Mouse (Mus musculus) midbrain, embryonic 12.5 days (tissue): ENCODE data around the gene Nmi. TPM values are rescaled to one million over a fixed set of nuclear protein-coding genes. Genes with fewer than 3 reads are reported as not detected.

Experiments
- ATAC-seq: fragments of 200-750 bp; cut with Nextera tagmentation; 2 replicates; pipeline ENCODE4 v1.8.0; 2017; ENCODE audit warnings: low read depth, moderate TSS enrichment, moderate library complexity; ENCODE audit not compliant: low FRiP score
- H3K27ac ChIP-seq: fragments of 300-500 bp; sonication (generic); replicated peaks from 2 replicates; pipeline ENCODE4 v1.5.1; 2016; ENCODE audit warnings: mild to moderate bottlenecking
- H3K27me3 ChIP-seq: fragments of 300-500 bp; sonication (generic); 2 replicates; pipeline ENCODE4 v1.6.1; 2016; ENCODE audit warnings: mild to moderate bottlenecking
- H3K36me3 ChIP-seq: fragments of 300-500 bp; sonication (generic); 2 replicates; pipeline ENCODE4 v1.6.1; 2016
- H3K4me1 ChIP-seq: fragments of 300-500 bp; sonication (generic); 2 replicates; pipeline ENCODE4 v1.6.1; 2016
- H3K4me2 ChIP-seq: fragments of 300-500 bp; sonication (generic); replicated peaks from 2 replicates; pipeline ENCODE4 v1.6.1; 2016; ENCODE audit warnings: mild to moderate bottlenecking, moderate library complexity
- H3K4me3 ChIP-seq: fragments of 300-500 bp; sonication (generic); 2 replicates; pipeline ENCODE4 v1.5.1; 2016; ENCODE audit warnings: mild to moderate bottlenecking
- H3K9ac ChIP-seq: fragments of 300-500 bp; sonication (generic); replicated peaks from 2 replicates; pipeline ENCODE4 v1.6.1; 2016; ENCODE audit warnings: mild to moderate bottlenecking, moderate library complexity
- H3K9me3 ChIP-seq: fragments of 300-500 bp; sonication (generic); 2 replicates; pipeline ENCODE4 v1.6.1; 2016; ENCODE audit warnings: mild to moderate bottlenecking
- WGBS: fragments of 180-500 bp; shearing (Covaris S2); methylation state at CpG from one replicate; pipeline ENCODE4 v1.1.7; 2016; 5-methylcytosine and 5-hydroxymethylcytosine counted together
- polyA plus RNA-seq: library from polyadenylated mRNA; unstranded; fragments of >200 nt; fragmentation: Nextera tagmentation; extraction: Ambion mirVana; gene quantifications from 2 replicates; pipeline ENCODE4 v1.2.1, GENCODE M21; 2016

Gene Nmi
- polyA plus RNA-seq, 1 experiment from 2014 or later: 5.1 TPM

DNA sequence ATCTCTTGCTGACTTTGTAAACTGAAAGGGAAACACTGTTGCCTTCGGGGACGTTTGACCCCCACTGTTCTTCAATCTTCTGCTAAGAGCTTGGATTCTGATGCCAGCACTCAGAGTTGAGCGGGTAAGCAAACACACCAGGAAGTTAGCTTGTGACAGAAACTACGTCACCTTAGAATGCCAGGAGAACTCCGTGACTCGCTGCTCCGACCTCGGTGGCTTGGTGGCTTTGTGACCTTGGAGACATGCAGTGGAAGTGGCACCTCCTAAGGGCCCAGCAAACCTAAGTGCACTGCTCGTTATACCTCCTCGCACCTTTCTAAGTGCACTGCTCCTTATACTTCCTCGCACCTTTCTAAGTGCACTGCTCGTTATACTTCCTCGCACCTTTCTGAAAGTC lies 9.0 kb upstream of the Nmi start:
- 73% methylated on average over 13 of the region's 13 CpGs for WGBS
- no peak overlapping the region for H3K4me2 ChIP-seq
- H3K9ac ChIP-seq: no peak overlapping the region
- H3K9me3 ChIP-seq: no peaks in the 10 kb centered on the region
- H3K27ac ChIP-seq: no peak overlapping the region
- no peaks in the 10 kb centered on the region for H3K36me3 ChIP-seq
- no peaks in the 10 kb centered on the region for H3K27me3 ChIP-seq
- no peaks in the 10 kb centered on the region for H3K4me1 ChIP-seq
- H3K4me3 ChIP-seq: no peak overlapping the region
- ATAC-seq: no peak

DNA sequence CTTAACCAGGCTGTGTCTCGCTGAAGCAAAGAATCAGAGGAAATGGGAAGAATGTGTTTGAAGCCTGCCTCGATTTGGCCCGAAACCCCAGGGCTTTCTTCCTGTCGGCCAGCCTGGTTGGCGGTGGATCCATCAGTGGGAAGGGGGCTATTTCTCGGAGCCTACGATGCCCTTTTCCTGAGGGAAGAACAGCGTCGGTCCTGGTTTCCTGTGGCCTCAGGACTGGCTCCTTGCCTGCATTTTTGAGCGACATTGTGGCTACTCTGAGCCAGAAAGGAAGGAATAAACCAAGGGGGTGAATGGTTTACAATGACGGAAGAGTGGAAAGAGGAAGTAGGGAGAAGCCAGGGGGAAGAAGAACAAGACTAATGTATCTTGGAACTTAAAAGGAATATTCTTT lies 8.3 kb upstream of the Nmi start:
- H3K4me1 ChIP-seq: no peaks in the 10 kb centered on the region
- 76% methylated on average over 11 of the region's 11 CpGs for WGBS
- no peaks in the 10 kb centered on the region for H3K27me3 ChIP-seq
- H3K4me2 ChIP-seq: no peak overlapping the region
- H3K9ac ChIP-seq: no peak overlapping the region
- H3K4me3 ChIP-seq: no peak overlapping the region
- no peak for ATAC-seq
- H3K36me3 ChIP-seq: no peaks in the 10 kb centered on the region
- H3K9me3 ChIP-seq: no peaks in the 10 kb centered on the region
- H3K27ac ChIP-seq: no peak overlapping the region

DNA sequence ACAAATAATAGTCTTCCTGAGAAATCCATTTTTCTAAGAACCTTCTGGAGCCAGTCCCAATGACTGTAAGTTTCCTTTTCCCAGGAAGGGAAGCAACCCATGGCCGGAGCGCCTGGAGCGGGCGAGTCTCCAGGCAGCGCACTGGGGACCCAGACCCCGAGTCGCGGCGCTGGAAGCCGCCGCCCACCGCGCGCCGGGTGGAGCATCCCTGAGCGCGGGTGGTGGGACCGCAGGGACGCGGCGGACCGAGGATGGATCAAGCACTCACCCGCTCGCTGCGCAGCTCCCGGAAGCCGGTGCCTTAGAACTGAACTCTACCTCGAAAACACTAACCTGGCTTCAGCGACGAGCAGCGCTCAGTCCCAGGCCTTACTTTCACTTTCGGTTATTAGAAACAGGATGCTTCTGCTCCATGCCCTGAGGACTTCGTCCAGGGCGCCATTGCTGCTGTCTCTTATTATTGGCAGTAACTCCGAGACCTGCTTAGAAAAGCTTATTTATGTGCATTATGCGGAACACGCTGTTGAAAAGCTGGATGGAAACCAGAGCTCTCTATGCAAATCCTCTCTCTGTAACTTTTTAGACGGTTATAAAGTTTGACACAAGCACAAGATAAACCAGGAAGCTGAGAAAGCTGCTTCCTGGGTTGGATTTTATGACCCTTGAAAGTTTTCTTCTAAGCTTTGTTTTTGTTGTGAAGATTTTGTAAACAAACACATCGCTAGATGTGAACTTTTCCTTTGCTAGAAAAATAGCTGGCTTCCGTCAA lies 469 bp downstream of the Nmi start:
- peak; percentile 79 for ATAC-seq
- H3K36me3 ChIP-seq: no peaks in the 10 kb centered on the region
- no peak overlapping the region for H3K27ac ChIP-seq
- H3K4me1 ChIP-seq: no peaks in the 10 kb centered on the region
- WGBS: 3% methylated on average over 40 of the region's 40 CpGs
- H3K27me3 ChIP-seq: 0 out of 2 replicates have a peak, but pooled peaks cover 3% of the 10 kb centered on the region
- peak overlapping the region; percentile 78 for H3K4me2 ChIP-seq
- H3K9ac ChIP-seq: peak overlapping the region; percentile 62
- H3K9me3 ChIP-seq: no peaks in the 10 kb centered on the region
- peak overlapping the region; percentile 58 for H3K4me3 ChIP-seq

DNA sequence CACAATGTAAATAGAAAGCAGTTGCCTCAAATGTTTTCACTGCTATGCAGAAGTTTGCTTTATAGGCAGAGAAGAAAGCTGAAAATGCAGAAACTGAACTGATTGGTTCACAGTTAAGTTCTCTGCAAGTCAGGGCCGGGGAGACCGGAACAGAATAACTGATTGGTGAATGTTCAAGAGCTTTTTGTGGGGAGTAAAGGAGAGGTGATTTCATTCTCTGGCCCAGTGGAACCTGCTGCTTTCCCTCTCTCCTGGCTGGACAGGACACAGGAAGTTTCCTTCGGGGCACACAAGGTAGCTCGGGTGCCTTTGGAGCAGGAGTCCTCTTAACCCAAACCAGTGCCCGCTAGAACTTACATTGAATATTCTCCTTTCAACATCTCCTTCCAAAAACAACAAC lies 1.2 kb downstream of the Nmi start:
- WGBS: 70% methylated on average over 5 of the region's 5 CpGs
- no peaks in the 10 kb centered on the region for H3K9me3 ChIP-seq
- no peaks in the 10 kb centered on the region for H3K36me3 ChIP-seq
- H3K4me3 ChIP-seq: 0 out of 2 replicates have a peak overlapping the region, but pooled peaks have one; percentile 58
- peak overlapping the region; percentile 78 for H3K4me2 ChIP-seq
- H3K4me1 ChIP-seq: no peaks in the 10 kb centered on the region
- H3K27me3 ChIP-seq: 0 out of 2 replicates have a peak, but pooled peaks cover 3% of the 10 kb centered on the region
- ATAC-seq: peak; percentile 7; the same call in 1 of the 2 replicates
- no peak overlapping the region for H3K27ac ChIP-seq
- H3K9ac ChIP-seq: peak overlapping the region; percentile 62

DNA sequence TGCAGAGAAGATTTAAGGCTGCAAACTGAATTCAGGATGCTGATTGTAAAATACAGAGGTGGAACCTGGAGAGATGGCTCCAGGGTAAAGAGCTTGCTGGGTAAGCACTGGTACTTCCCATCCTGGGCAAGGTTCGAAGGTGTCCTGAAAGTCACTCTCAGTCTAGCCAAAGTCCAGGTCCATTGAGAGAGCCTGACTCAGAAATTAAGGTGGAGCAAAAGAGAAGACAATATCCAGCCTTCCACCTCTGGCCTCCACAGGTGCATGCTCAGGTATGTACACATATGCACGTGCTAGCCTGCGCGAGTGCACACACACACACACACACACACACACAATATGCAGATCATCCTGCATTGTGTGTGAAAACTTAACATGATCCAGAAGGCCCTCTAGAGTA lies 2.4 kb downstream of the Nmi start:
- Histone ChIP-seq H3K9ac (no peak overlapping the region), H3K4me1 (no peaks in the 10 kb centered on the region), H3K27me3 (0 out of 2 replicates have a peak, but pooled peaks cover 3% of the 10 kb centered on the region), H3K4me2 (no peak overlapping the region), H3K9me3 (no peaks in the 10 kb centered on the region), H3K4me3 (no peak overlapping the region), H3K27ac (no peak overlapping the region), H3K36me3 (no peaks in the 10 kb centered on the region)
- over 99% methylated on average over 4 of the region's 4 CpGs for WGBS
- ATAC-seq: no peak

DNA sequence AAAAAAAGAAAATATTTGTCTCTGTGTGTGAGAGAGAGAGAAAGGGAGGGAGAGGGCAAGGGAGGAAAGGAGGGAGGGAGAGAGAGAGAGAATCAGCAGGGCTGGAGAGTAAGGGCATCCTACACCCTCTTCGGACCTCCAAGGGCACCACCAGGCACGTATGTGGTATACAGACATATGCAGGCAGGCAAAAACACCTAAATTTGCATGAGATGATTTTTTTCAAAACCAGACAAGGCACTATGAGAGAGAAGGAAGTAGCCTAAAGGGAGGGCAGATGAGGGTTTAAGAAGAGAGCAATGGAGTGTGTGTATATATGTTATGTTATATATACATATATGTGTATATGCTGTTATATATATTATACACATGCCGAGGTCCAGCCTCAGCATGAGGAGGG lies 6.0 kb downstream of the Nmi start:
- Histone ChIP-seq H3K4me3 (no peak overlapping the region), H3K36me3 (no peaks in the 10 kb centered on the region), H3K4me2 (no peak overlapping the region), H3K27me3 (no peaks in the 10 kb centered on the region), H3K9ac (no peak overlapping the region), H3K4me1 (no peaks in the 10 kb centered on the region), H3K9me3 (no peaks in the 10 kb centered on the region), H3K27ac (no peak overlapping the region)
- ATAC-seq: no peak
- 85% methylated on average over 3 of the region's 3 CpGs for WGBS

DNA sequence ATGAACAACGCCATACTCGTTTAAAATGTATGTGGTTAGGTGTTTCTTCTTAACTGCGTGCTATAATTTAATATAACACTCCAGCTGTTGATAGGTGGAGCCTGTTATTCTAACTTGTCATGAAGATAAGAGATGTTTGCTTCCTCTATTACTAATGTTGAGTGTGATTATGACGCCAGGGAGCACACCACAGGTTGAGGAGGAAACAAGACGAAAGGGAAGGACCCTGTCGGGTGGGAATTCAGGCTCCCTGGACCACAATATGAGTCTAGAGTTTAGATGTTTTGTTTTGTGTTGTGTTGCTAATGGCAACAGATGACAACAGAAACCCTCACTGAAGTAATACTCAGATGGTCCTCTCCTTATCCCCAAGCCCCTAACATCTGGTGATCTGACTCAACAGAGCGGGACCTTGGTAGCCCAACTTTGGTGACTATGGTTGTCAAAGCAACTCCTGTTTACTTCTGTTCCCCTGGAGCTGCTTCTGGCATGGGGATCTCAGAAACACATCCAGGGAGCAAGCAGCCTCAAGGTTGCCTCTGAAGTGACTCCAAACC lies 19.6 kb downstream of the Nmi start:
- no peak overlapping the region for H3K4me2 ChIP-seq
- H3K9ac ChIP-seq: no peak overlapping the region
- H3K27ac ChIP-seq: no peak overlapping the region
- H3K27me3 ChIP-seq: no peaks in the 10 kb centered on the region
- H3K36me3 ChIP-seq: no peaks in the 10 kb centered on the region
- no peak for ATAC-seq
- H3K9me3 ChIP-seq: no peaks in the 10 kb centered on the region
- no peaks in the 10 kb centered on the region for H3K4me1 ChIP-seq
- H3K4me3 ChIP-seq: no peak overlapping the region
- WGBS: 90% methylated on average over 7 of the region's 7 CpGs

DNA sequence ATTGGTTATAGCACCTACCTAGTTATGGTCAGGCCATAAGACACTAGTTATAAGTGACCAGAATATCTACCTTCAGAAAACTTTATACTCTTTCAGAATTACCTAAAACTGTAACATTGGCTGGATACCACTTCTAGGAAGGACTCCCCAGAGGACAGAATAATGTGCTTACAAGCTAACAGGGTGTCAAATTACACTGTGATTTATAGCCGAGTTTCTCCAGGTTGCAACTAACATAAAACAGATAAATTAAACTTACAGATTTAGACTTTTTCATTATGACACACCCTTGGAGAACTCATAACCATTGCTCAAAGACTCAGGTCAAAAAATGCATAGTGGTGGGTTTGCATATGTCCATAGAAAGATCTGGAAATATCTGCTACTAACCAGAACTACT lies 22.4 kb downstream of the Nmi start:
- no peaks in the 10 kb centered on the region for H3K9me3 ChIP-seq
- H3K4me1 ChIP-seq: no peaks in the 10 kb centered on the region
- no peak for ATAC-seq
- no peak overlapping the region for H3K27ac ChIP-seq
- no peaks in the 10 kb centered on the region for H3K36me3 ChIP-seq
- WGBS: 50% methylated on average over 1 of the region's 1 CpGs
- no peak overlapping the region for H3K4me3 ChIP-seq
- H3K9ac ChIP-seq: no peak overlapping the region
- H3K27me3 ChIP-seq: no peaks in the 10 kb centered on the region
- no peak overlapping the region for H3K4me2 ChIP-seq

DNA sequence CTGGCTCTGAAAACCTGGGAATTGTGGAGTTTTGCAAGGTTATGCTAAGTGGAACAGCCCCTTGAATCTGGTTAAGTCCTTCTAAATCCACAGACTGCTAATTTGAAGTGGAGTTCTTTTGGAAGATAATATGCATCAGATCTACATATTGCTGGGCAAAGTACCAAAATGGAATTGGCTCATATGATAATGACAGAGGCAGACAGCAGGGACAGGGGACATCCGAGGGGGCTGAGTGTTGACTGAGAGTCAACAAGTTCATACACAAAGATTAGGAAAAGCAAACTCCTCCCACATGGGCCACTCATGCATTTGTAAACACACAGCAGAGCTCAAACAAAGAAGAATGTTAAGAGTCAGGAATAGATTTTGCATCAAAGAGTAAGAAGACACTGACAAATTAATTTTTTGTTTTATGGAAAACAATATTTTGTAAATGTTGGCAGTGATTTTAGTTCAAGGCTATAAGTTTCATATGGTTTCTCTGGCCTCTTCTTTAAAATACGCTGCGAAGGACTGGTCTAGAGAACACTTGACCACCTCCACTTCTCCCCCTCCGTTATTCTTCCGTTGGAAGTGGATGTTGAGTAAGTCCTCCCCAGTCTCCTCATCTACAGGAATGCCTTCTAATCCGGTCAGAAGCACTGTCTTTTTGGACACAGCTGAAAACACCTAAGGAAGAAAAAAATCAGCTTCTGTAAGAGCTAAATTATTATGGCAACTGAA lies 25.0 kb downstream of the Nmi start:
- H3K4me3 ChIP-seq: no peak overlapping the region
- H3K27ac ChIP-seq: no peak overlapping the region
- H3K4me2 ChIP-seq: no peak overlapping the region
- no peaks in the 10 kb centered on the region; the same call in 1 of the 2 replicates for H3K9me3 ChIP-seq
- H3K9ac ChIP-seq: no peak overlapping the region
- no peaks in the 10 kb centered on the region for H3K27me3 ChIP-seq
- no peaks in the 10 kb centered on the region for H3K4me1 ChIP-seq
- H3K36me3 ChIP-seq: no peaks in the 10 kb centered on the region
- WGBS: 81% methylated on average over 6 of the region's 6 CpGs
- ATAC-seq: no peak

DNA sequence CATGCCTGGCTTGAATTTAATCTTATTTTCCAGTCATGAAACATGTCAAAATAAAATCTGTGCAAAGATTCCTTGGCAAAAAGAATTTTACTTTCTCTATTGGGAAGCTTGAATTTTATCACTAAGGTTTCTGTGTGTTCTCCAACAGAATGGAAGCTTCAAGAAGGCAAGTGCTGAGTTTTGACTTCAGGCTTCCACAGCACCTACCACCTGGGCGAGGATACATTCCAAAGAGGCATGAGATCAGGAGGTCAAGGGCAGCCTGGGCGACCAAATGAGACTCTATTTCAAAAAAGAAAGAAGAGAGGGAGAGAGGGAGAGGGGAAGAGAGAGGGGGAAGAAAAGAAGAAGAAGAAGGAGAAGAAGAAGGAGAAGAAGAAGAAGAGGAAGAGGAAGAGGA lies 27.5 kb downstream of the Nmi start:
- H3K9ac ChIP-seq: no peak overlapping the region
- no peak overlapping the region for H3K4me2 ChIP-seq
- WGBS: 70% methylated on average over 2 of the region's 2 CpGs
- no peaks in the 10 kb centered on the region for H3K36me3 ChIP-seq
- no peaks in the 10 kb centered on the region; the same call in 1 of the 2 replicates for H3K9me3 ChIP-seq
- H3K4me1 ChIP-seq: no peaks in the 10 kb centered on the region
- no peak overlapping the region for H3K27ac ChIP-seq
- no peak for ATAC-seq
- no peaks in the 10 kb centered on the region for H3K27me3 ChIP-seq
- no peak overlapping the region for H3K4me3 ChIP-seq

DNA sequence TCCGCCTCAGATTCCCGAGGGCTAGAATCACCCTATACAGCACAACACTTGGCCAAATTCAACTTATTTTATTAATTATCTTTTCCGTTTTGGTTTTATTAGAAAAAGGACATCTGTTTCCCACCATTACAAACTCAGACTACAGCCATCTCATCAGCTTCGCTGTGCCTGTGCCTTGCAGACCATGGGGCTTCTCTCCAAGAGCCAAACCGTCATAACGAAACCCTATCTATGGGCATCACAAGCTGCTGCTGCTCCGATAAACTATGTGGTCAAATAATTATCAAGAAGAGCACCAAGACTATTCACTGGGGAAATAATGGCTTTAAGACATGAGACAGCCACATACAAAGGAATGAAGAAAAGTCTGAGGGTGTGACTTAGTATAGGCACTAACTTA lies 31.5 kb downstream of the Nmi start:
- WGBS: 94% methylated on average over 7 of the region's 7 CpGs
- Histone ChIP-seq H3K4me1 (no peaks in the 10 kb centered on the region), H3K27me3 (no peaks in the 10 kb centered on the region), H3K9me3 (no peaks in the 10 kb centered on the region; the same call in 1 of the 2 replicates), H3K9ac (no peak overlapping the region), H3K4me2 (no peak overlapping the region), H3K36me3 (no peaks in the 10 kb centered on the region), H3K27ac (no peak overlapping the region), H3K4me3 (no peak overlapping the region)
- ATAC-seq: no peak

DNA sequence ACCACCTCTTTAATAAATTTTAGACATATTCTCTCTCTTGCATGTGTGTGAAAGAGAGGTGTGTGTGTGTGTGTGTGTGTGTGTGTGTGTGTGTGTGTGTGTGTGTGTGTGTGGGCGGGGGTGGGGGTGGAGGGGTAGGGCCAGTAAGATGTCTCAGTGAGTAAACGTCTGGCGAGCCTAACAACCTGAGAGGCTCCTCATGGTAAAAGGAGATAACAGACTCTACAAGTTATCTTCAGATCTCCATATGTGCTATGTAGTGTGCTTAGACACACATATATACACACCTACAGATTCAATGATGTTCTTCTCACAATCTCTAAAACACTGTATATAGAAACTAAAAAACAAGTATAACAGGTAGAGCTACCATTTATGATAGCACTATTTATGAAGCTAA lies 34.5 kb downstream of the Nmi start:
- no peak overlapping the region for H3K4me2 ChIP-seq
- H3K27me3 ChIP-seq: peaks cover 9% of the 10 kb centered on the region
- no peak overlapping the region for H3K9ac ChIP-seq
- peaks cover 8% of the 10 kb centered on the region for H3K4me1 ChIP-seq
- ATAC-seq: no peak
- H3K36me3 ChIP-seq: no peaks in the 10 kb centered on the region
- H3K9me3 ChIP-seq: no peaks in the 10 kb centered on the region; the same call in 1 of the 2 replicates
- no peak overlapping the region for H3K4me3 ChIP-seq
- H3K27ac ChIP-seq: no peak overlapping the region
- 92% methylated on average over 2 of the region's 3 CpGs for WGBS
